Mouse (Mus musculus) splenic B cell, adult 2 months (primary cell): ENCODE data around the gene Itga9.

Source experiments
- DNase-seq: peaks from one replicate; pipeline ENCODE4 v3.0.0-alpha.2; 2011; ENCODE audit warnings: low read depth, low spot score
- H3K27me3 ChIP-seq: 2 replicates; pipeline ENCODE4 v1.6.1; 2012; ENCODE audit warnings: mild to moderate bottlenecking, low read length, moderate library complexity, mixed read lengths; ENCODE audit not compliant: control insufficient read depth, poor library complexity, insufficient read depth, severe bottlenecking
- H3K36me3 ChIP-seq: 2 replicates; pipeline ENCODE4 v1.6.1; 2012; ENCODE audit warnings: mild to moderate bottlenecking, low read length, moderate library complexity, mixed read lengths; ENCODE audit not compliant: control insufficient read depth, poor library complexity, insufficient read depth, severe bottlenecking

The Itga9 gene

DNA sequence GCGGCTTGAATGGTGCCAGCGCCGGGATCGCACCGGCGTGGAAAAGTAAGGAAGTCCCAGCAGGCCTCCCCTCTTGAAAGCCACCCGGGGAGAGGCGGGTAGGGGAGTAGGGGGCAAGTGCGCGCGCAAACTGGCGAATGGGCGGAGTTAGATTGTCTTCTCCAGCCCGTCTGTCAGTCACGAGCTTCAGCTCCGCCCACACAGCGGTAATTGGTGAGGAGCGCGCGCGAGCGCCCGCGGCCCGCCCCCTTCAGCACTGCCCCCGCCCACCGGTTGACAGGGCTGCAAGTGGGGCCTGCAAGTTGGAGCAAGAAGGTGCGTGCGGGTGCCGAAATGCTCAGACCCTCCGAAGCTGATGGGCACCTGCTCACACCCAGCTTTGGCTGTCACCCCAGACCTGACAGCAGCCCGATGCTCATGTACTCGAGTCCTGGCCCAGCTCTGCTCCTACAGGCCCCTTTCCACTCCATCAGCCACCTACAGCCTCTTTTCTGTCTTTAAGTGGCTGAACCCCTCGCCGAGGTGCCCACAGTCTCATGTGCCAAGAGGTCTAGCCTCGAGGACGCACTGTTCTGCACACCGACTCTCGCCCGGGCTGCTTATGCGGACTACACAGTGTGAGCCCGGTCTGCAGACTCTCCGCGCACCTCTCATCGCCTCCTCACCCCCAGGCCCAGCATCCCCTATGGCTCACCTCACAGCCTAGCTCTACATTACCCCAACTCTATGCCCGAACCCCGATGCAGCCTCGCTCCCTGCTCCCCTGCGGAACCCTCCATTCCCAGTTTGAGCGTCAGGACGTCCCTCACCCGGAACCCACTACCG, 319.0 kb downstream of the Itga9 start:
- Histone ChIP-seq H3K36me3 (no peaks in the 10 kb centered on the region; the same call in 1 of the 2 replicates), H3K27me3 (no peaks in the 10 kb centered on the region)
- peak; percentile 92 for DNase-seq

DNA sequence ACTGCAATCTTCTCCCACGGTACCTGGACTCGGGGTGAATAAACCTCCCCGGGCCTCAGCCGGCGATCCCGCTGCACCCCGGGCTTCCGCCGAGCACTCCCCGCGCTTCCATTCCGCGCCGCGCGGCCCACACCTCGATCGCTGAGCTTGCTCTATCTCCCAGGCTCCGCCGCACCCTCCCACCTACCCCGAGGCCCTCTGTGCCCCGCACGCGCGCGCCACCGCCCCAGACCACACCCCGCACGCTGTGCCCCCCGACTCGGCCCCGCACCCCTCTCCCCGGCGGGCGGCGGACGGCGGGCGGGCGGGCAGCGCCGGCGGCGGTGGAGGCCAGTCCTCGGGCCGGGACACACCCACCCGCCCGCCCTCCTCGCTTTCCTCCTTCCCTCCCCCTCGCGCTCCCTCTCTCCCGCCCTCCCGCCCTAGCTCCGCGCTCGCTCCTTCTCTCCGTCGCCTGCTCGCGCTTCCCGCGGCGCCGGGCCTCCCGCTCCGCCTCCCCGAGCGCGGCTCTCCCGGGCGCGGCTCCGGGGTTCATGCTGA, 319.7 kb downstream of the Itga9 start, which contains the start of gene Ctdspl:
TSS of gene Ctdspl (plus strand) at position 343 of the 540 bp plus-strand sequence.
- Histone ChIP-seq H3K36me3 (no peaks in the 10 kb centered on the region; the same call in 1 of the 2 replicates), H3K27me3 (no peaks in the 10 kb centered on the region)
- DNase-seq: peak; percentile 14

GRCm38 (mm10) chr9:118926688-118927321, 320.3 kb downstream of the Itga9 start:
- Histone ChIP-seq H3K36me3 (no peaks in the 10 kb centered on the region; the same call in 1 of the 2 replicates), H3K27me3 (no peaks in the 10 kb centered on the region)
- peak; percentile 25 for DNase-seq

GRCm38 (mm10) chr9:118927501-118927900, 321.0 kb downstream of the Itga9 start:
- DNase-seq: no peak
- Histone ChIP-seq H3K27me3 (no peaks in the 10 kb centered on the region), H3K36me3 (no peaks in the 10 kb centered on the region; the same call in 1 of the 2 replicates)

DNA sequence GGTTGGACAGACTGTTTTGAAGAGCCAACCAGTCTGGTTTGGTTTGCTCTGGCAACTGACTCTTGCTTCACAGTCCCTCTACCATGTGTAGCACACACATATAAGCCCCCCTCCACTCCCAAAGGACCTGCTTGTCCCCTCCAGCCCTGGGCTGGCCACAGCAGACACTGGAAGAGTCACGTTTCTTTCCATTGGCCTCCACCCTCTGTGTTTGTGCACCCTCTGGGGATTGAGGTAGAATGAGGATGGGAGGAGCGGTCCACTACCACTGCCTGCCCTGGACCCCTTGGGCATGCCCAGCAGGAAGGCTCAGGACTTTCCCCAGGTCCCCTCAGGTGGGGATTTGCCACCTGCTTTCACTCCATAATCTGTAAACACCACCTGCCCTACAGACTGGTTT, 321.5 kb downstream of the Itga9 start:
- no peaks in the 10 kb centered on the region; the same call in 1 of the 2 replicates for H3K36me3 ChIP-seq
- no peak for DNase-seq

GRCm38 (mm10) chr9:118928656-118929055, 322.2 kb downstream of the Itga9 start:
- no peaks in the 10 kb centered on the region for H3K27me3 ChIP-seq
- DNase-seq: no peak
- no peaks in the 10 kb centered on the region; the same call in 1 of the 2 replicates for H3K36me3 ChIP-seq

More for the DNA sequence above, 321.5 kb downstream of the Itga9 start:
- H3K27me3 ChIP-seq: no peaks in the 10 kb centered on the region

- H3K36me3 ChIP-seq: no peaks in the 10 kb centered on the region; the same call in 1 of the 2 replicates
- DNase-seq: no peak
- H3K27me3 ChIP-seq: no peaks in the 10 kb centered on the region
Measured at GRCm38 (mm10) chr9:118930611-118931010, 324.1 kb downstream of the Itga9 start.

GRCm38 (mm10) chr9:118933800-118934199, 327.3 kb downstream of the Itga9 start:
- no peak for DNase-seq
- no peaks in the 10 kb centered on the region for H3K36me3 ChIP-seq
- no peaks in the 10 kb centered on the region for H3K27me3 ChIP-seq

DNA sequence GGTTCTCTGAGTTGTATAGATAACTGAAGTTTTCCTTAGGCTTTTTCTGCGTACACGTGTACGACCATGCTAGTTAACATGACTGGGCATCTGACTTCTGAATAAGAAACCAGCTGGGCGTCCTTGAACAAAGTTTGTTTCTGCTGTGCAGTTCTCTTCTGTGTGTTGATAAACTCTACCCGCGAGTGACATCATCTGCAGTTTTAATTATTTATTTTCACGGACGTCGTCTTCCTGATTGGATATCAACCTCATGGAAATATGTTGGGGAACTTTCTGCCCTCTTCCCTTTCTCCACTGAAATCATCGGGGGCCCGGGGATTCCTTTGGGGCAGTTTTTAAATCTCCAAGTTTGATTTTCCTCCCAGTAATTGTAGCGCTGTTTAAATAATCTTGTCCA, 327.8 kb downstream of the Itga9 start:
- Histone ChIP-seq H3K27me3 (no peaks in the 10 kb centered on the region), H3K36me3 (no peaks in the 10 kb centered on the region)
- no peak for DNase-seq

- no peak for DNase-seq
- H3K36me3 ChIP-seq: no peaks in the 10 kb centered on the region
- H3K27me3 ChIP-seq: no peaks in the 10 kb centered on the region
Measured at GRCm38 (mm10) chr9:118935098-118935497, 328.6 kb downstream of the Itga9 start.

DNA sequence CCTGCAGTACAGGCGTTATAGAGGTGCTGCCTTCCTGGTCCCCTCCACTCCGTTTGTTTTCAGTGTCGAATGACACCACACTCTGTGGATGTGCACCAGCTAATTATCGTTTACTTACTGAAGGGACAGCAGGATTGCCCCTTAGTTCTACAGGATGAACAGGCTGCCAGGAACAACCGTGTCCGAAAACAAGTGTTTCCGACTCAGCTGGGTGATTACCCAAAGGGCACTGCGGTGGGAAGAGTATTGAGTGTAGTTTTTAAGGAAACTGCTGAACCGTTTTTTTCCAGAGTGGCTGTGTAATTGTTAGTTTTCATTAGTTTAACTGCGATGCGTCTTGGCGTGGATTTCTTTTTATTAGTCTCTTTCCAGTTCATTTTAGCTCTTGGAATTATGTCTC, 329.6 kb downstream of the Itga9 start:
- DNase-seq: no peak
- H3K27me3 ChIP-seq: no peaks in the 10 kb centered on the region
- no peaks in the 10 kb centered on the region for H3K36me3 ChIP-seq

DNA sequence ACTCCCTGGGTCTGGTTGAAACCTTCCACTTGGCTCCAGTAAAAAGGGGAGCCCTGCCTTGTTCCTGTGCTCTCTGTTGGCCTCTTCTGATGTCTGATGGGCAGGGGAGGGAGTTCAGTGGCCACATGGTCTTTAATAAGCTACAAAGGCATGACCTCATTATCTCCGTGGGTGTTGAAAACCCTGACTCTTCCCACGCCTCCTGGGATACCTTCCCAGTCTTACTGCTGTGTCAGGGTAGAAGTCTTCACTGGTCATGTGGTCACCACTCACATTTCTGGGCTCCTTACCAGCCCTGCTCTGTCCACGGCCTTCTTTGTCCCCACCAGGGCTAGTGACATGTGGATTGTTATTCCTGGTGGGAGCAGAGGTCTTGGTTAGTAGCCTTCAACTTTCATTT, 331.0 kb downstream of the Itga9 start:
- Histone ChIP-seq H3K27me3 (no peaks in the 10 kb centered on the region), H3K36me3 (no peaks in the 10 kb centered on the region)
- DNase-seq: no peak

DNA sequence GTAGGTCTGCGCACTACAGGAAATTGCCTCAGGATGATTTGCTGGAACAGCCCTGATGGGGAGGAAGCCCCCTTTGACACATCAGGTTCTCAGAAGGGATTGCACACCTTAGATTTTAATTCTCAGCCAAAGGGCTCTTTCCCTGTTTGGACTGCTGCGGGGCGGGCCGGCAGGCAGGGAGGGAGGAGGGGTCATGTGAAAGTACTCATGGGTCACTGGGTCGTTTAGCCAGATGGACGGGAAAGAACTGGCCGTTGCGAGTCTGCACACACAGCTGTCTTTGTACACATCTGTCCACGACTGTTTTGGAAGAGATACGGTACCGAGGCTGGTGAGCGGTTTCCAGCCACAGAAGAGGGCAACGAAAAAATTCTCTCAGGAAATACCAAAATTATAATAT, 332.9 kb downstream of the Itga9 start:
- DNase-seq: no peak
- H3K27me3 ChIP-seq: no peaks in the 10 kb centered on the region
- H3K36me3 ChIP-seq: no peaks in the 10 kb centered on the region

DNA sequence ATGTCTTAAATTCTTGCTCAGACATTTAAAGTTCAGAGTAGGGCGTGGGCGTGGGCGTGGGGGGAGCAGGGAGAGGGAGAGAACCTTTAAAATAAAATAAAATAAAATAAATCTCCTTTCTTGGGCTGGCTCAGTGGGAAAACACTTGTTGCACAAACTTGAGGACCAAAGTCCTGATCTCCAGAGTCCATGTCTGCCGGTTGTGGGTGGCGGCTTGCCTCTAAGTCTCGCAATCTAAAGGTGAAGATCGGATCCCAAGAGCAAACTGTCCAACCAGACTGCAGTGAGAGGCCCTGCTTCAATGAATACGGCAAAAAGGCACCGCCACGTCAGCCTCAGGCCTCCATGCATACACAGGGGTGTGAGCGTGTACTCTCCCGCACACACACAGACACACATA, 333.3 kb downstream of the Itga9 start:
- DNase-seq: no peak
- H3K36me3 ChIP-seq: no peaks in the 10 kb centered on the region
- no peaks in the 10 kb centered on the region for H3K27me3 ChIP-seq

GRCm38 (mm10) chr9:118940591-118941207, 334.2 kb downstream of the Itga9 start:
- H3K27me3 ChIP-seq: no peaks in the 10 kb centered on the region
- no peak for DNase-seq

More at GRCm38 (mm10) chr9:118940591-118941207, 334.2 kb downstream of the Itga9 start:
- H3K36me3 ChIP-seq: no peaks in the 10 kb centered on the region
